16 mouse cellular contexts compared by ENCODE assay signal in the genomic region with DNA sequence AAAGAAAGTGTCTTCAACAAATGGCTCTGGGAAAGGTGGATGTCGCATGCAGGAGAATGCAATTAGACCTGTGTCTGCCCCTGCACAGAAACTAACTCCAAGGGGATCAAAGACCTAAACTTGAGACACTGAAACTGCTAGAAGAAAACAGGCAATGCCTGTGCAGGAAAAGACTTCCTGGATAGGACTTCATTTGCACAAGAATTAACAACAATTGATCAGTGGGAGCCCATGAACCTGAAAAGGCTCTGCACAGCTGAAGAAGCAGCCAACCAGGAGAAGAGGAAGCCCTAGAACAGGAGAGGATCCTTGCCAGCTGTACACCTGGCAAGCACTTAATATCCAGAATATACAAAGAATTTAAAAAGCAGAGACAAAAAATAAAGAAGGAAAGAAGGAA.
"Had no signal": no experiment of that assay in that cellular context is flagged by ENCODE, and none has a peak within 500 bp of the region (broad histone marks: within the 10 kb centered on the region; RNA-seq: fewer than 3 reads in every experiment).

No protein-coding gene starts in this region.

- H3K27ac ChIP-seq: neural tube, embryonic 13.5 days; neural tube, embryonic 15.5 days; stomach, embryonic 15.5 days; stomach, postnatal 0 days had no signal

- H3K27me3 ChIP-seq: neural tube, embryonic 15.5 days; stomach, embryonic 15.5 days had no signal

- H3K36me3 ChIP-seq: neural tube, embryonic 13.5 days; neural tube, embryonic 15.5 days; stomach, embryonic 15.5 days had no signal

- H3K4me3 ChIP-seq: neural tube, embryonic 13.5 days; neural tube, embryonic 15.5 days; stomach, embryonic 15.5 days had no signal

- DNase-seq: retina, postnatal 1 day; right cerebral cortex, adult 18-20 months; right cerebral cortex, postnatal 14 days; right cerebral cortex, postnatal 25 days; right cerebral cortex, postnatal 4 days; spleen, adult 18-20 months; thymus, adult 18-20 months; thymus, adult 2 months; thymus, postnatal 14 days; thymus, postnatal 25 days; thymus, postnatal 36 days; thymus, postnatal 4 days had no signal

- H3K9me3 ChIP-seq: neural tube, embryonic 13.5 days; neural tube, embryonic 15.5 days; stomach, embryonic 15.5 days had no signal

- H3K4me1 ChIP-seq: neural tube, embryonic 15.5 days; stomach, embryonic 15.5 days had no signal
